Mouse (Mus musculus): ENCODE results near the gene Gm11985. TPM values are rescaled to one million over a fixed set of nuclear protein-coding genes. Genes with fewer than 3 reads are reported as not detected.
"Not testable (repeated sequence)": the region's sequence is repeated elsewhere in the genome, so short reads cannot be mapped to it uniquely, and the experiment has no call there.

Gene Gm11985
- polyA plus RNA-seq (2017; shearing (Covaris generic)), result not detected

- no peak for ATAC-seq
These were observed at the start of gene Gm11985 for GRCm38 (mm10) chr11:7188469-7188868. Gene Gm11985 (minus strand): TSS chr11:7188569.

GRCm38 (mm10) chr11:7237712-7238111, 49.3 kb upstream of the Gm11985 start:
- ATAC-seq, result no peak

- no peak for ATAC-seq
These were observed 48.4 kb upstream of the Gm11985 start for GRCm38 (mm10) chr11:7236751-7237150.

- no peak for ATAC-seq
These were observed 46.7 kb upstream of the Gm11985 start for GRCm38 (mm10) chr11:7234981-7235609.

GRCm38 (mm10) chr11:7234436-7234835, 46.1 kb upstream of the Gm11985 start:
- ATAC-seq, result no peak

- ATAC-seq, result no peak
These were observed 45.0 kb upstream of the Gm11985 start for GRCm38 (mm10) chr11:7233333-7233732.

- no peak for ATAC-seq
These were observed 43.6 kb upstream of the Gm11985 start for GRCm38 (mm10) chr11:7231958-7232357.

GRCm38 (mm10) chr11:7230000-7230399, 41.6 kb upstream of the Gm11985 start:
- ATAC-seq, result no peak

- no peak for ATAC-seq
These were observed 39.7 kb upstream of the Gm11985 start for GRCm38 (mm10) chr11:7228107-7228506.

GRCm38 (mm10) chr11:7226810-7227550, 38.6 kb upstream of the Gm11985 start:
- ATAC-seq, result no peak

GRCm38 (mm10) chr11:7226200-7226599, 37.8 kb upstream of the Gm11985 start:
- no peak for ATAC-seq

GRCm38 (mm10) chr11:7221826-7222225, 33.5 kb upstream of the Gm11985 start:
- not testable (repeated sequence) for ATAC-seq

- ATAC-seq, result no peak
These were observed 27.3 kb upstream of the Gm11985 start for GRCm38 (mm10) chr11:7215703-7216102.

- no peak for ATAC-seq
These were observed 26.4 kb upstream of the Gm11985 start for GRCm38 (mm10) chr11:7214761-7215160.

- ATAC-seq, result no peak
These were observed 25.9 kb upstream of the Gm11985 start for GRCm38 (mm10) chr11:7214342-7214660.

GRCm38 (mm10) chr11:7213501-7214341, 25.4 kb upstream of the Gm11985 start, which contains the start of gene Igfbp3:
Gene Igfbp3 (minus strand): TSS chr11:7213923.
- no peak for ATAC-seq

GRCm38 (mm10) chr11:7213161-7213500, 24.8 kb upstream of the Gm11985 start:
- ATAC-seq, result no peak

- no peak for ATAC-seq
These were observed 23.9 kb upstream of the Gm11985 start for GRCm38 (mm10) chr11:7212126-7212798.

GRCm38 (mm10) chr11:7211211-7211610, 22.8 kb upstream of the Gm11985 start:
- no peak for ATAC-seq

- no peak for ATAC-seq
These were observed 22.0 kb upstream of the Gm11985 start for GRCm38 (mm10) chr11:7210343-7210742.

- no peak for ATAC-seq
These were observed 15.5 kb upstream of the Gm11985 start for GRCm38 (mm10) chr11:7203846-7204245.

- ATAC-seq, result no peak
These were observed 13.8 kb upstream of the Gm11985 start for GRCm38 (mm10) chr11:7202206-7202605.

GRCm38 (mm10) chr11:7200393-7200783, 12.0 kb upstream of the Gm11985 start:
- ATAC-seq, result no peak

Measured in inflammation-experienced regulatory T-cells, adult 6 months (primary cell).